Mouse (Mus musculus) kidney, adult 2 months (tissue): Measurements from ENCODE around the gene Aplnr.

Source experiments
- CTCF ChIP-seq: fragments of 200-500 bp; conservative IDR thresholded peaks from 2 replicates; pipeline ENCODE4 v1.5.1; 2011; ENCODE audit warnings: low read depth, mild to moderate bottlenecking, control low read depth, low read length, moderate library complexity, mixed read lengths; ENCODE audit not compliant: insufficient read depth, insufficient read length
- POLR2A ChIP-seq: fragments of 200-500 bp; IDR thresholded peaks from one replicate; pipeline ENCODE4 v1.6.1; 2011; ENCODE audit warnings: low read depth, low read length, control low read depth

- TF ChIP-seq CTCF (no peak), POLR2A (no peak)
Observed at GRCm38 (mm10) chr2:85131226-85131625, 4.8 kb upstream of the Aplnr start.
